Mouse (Mus musculus) heart, postnatal 0 days (tissue): ENCODE results near the gene Limch1. TPM values are rescaled to one million over a fixed set of nuclear protein-coding genes. Genes with fewer than 3 reads are reported as not detected.

Experiments
- ATAC-seq: fragments of 200-750 bp; cut with Nextera tagmentation; 2 replicates; pipeline ENCODE4 v1.8.0; 2017; ENCODE audit warnings: low read depth, moderate number of reproducible peaks, moderate library complexity; ENCODE audit not compliant: insufficient read depth
- DNase-seq: peaks from one replicate; pipeline ENCODE4 v3.0.0-alpha.2; 2016; ENCODE audit warnings: low spot score
- H3K27ac ChIP-seq: fragments of 300-500 bp; sonication (generic); 2 replicates; pipeline ENCODE4 v1.5.1; 2014; ENCODE audit warnings: low read depth, mild to moderate bottlenecking
- H3K27me3 ChIP-seq: fragments of 300-500 bp; sonication (generic); 2 replicates; pipeline ENCODE4 v1.6.1; 2014; ENCODE audit warnings: low read length, mixed read lengths; ENCODE audit not compliant: control insufficient read depth, insufficient read depth
- H3K36me3 ChIP-seq: fragments of 300-500 bp; sonication (generic); replicated peaks from 2 replicates; pipeline ENCODE4 v1.6.1; 2014; ENCODE audit warnings: low read length, mixed read lengths; ENCODE audit not compliant: control insufficient read depth, insufficient read depth
- H3K4me1 ChIP-seq: fragments of 300-500 bp; sonication (generic); 2 replicates; pipeline ENCODE4 v1.6.1; 2014; ENCODE audit warnings: antibody characterized with exemption; ENCODE audit not compliant: control insufficient read depth, insufficient read depth
- H3K4me2 ChIP-seq: fragments of 300-500 bp; sonication (generic); 2 replicates; pipeline ENCODE4 v1.6.1; 2014; ENCODE audit warnings: low read depth, mild to moderate bottlenecking, low read length, moderate library complexity
- H3K4me3 ChIP-seq: fragments of 300-500 bp; sonication (generic); 2 replicates; pipeline ENCODE4 v1.5.1; 2014; ENCODE audit warnings: low read depth, low read length
- H3K9ac ChIP-seq: fragments of 300-500 bp; sonication (generic); replicated peaks from 2 replicates; pipeline ENCODE4 v1.6.1; 2014; ENCODE audit warnings: low read depth, low read length, mixed read lengths
- H3K9me3 ChIP-seq: fragments of 300-500 bp; sonication (generic); replicated peaks from 2 replicates; pipeline ENCODE4 v1.6.1; 2016; ENCODE audit warnings: low read length; ENCODE audit not compliant: control insufficient read depth
- CTCF ChIP-seq: IDR thresholded peaks from 2 replicates; pipeline ENCODE4 v1.5.1; 2016; ENCODE audit warnings: antibody characterized with exemption, control low read depth, low read depth
- EP300 ChIP-seq: IDR thresholded peaks from 2 replicates; pipeline ENCODE4 v1.6.1; 2016; ENCODE audit warnings: antibody characterized with exemption, low read depth
- WGBS: fragments of 180-500 bp; shearing (Covaris S2); extraction: QIAGEN DNeasy Blood & Tissue Kit; methylation state at CpG from one replicate; pipeline ENCODE4 v1.1.7; 2014; 5-methylcytosine and 5-hydroxymethylcytosine counted together
- polyA plus RNA-seq: library from polyadenylated mRNA; unstranded; fragments of >200 nt; fragmentation: Nextera tagmentation; extraction: Ambion mirVana; gene quantifications from 2 replicates; pipeline ENCODE4 v1.2.1, GENCODE M21; 2015
- total RNA-seq: library from RNA; depleted of rRNA; stranded (reverse); fragments of >200 nt; gene quantifications from 2 replicates; pipeline ENCODE4 v1.2.3, GENCODE M21; 2014; ENCODE audit warnings: low replicate concordance

Limch1 gene
- total and polyA plus RNA-seq, 2 experiments from 2014 or later, result 21.1 to 30.0 TPM

GRCm38 (mm10) chr5:66959968-66960367 lies 214.3 kb downstream of the Limch1 start:
- no peak overlapping the region for H3K4me3 ChIP-seq
- no peak overlapping the region for H3K27ac ChIP-seq
- H3K9ac ChIP-seq, result no peak overlapping the region
- no peak overlapping the region for H3K4me2 ChIP-seq
- TF ChIP-seq EP300, result no peak
- no peak for TF ChIP-seq CTCF
- no peaks in the 10 kb centered on the region for H3K27me3 ChIP-seq
- WGBS, result 80% methylated on average over 8 of the region's 8 CpGs
- no peaks in the 10 kb centered on the region for H3K4me1 ChIP-seq
- ATAC-seq (no peak), DNase-seq (no peak)
- no peaks in the 10 kb centered on the region for H3K9me3 ChIP-seq
- no peaks in the 10 kb centered on the region for H3K36me3 ChIP-seq

DNA sequence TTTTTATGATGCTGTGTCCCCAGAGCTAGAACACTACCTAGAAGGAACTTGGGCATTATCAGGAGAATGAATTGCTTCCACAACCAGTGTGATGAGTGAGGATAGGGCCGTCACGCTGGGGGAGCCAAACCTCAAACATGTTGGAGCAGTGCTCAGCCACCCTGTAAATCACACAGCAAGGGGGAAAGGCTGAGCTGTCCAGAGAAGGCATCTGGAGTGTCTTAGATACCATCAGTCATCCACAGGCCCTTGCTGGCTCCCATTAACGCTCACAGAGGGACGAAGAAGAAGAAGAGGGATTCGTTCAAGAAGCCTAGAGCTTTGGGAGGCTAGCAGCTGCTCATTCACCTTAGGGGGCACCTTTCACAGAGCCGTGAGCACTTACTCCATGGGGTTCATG lies 219.8 kb downstream of the Limch1 start:
- H3K4me2 ChIP-seq, result no peak overlapping the region

GRCm38 (mm10) chr5:66967147-66967546 lies 221.5 kb downstream of the Limch1 start:
- WGBS, result 73% methylated on average over 2 of the region's 2 CpGs
- no peaks in the 10 kb centered on the region for H3K27me3 ChIP-seq

More for the DNA sequence above, 219.8 kb downstream of the Limch1 start:
- 45% methylated on average over 6 of the region's 6 CpGs for WGBS
- H3K9me3 ChIP-seq, result no peaks in the 10 kb centered on the region
- no peak overlapping the region for H3K9ac ChIP-seq
- peaks cover 9% of the 10 kb centered on the region for H3K4me1 ChIP-seq
- ATAC-seq, result no peak
- H3K36me3 ChIP-seq, result no peaks in the 10 kb centered on the region
- no peak for DNase-seq
- TF ChIP-seq EP300 (no peak), CTCF (no peak)
- H3K4me3 ChIP-seq, result no peak overlapping the region
- H3K27me3 ChIP-seq, result no peaks in the 10 kb centered on the region
- H3K27ac ChIP-seq, result no peak overlapping the region

GRCm38 (mm10) chr5:66967646-66968045 lies 222.0 kb downstream of the Limch1 start:
- WGBS, result 54% methylated on average over 4 of the region's 4 CpGs
- Histone ChIP-seq H3K4me2 (peak overlapping the region; percentile 58), H3K4me3 (peak overlapping the region; percentile 25), H3K27me3 (no peaks in the 10 kb centered on the region), H3K36me3 (no peaks in the 10 kb centered on the region), H3K4me1 (peaks cover 9% of the 10 kb centered on the region), H3K27ac (peak overlapping the region; percentile 44; the same call in 1 of the 2 replicates), H3K9ac (peak overlapping the region; percentile 28; the same call in 1 of the 2 replicates), H3K9me3 (no peaks in the 10 kb centered on the region)
- TF ChIP-seq EP300 (no peak), CTCF (no peak)
- ATAC-seq (no peak), DNase-seq (no peak)

More at GRCm38 (mm10) chr5:66967147-66967546, 221.5 kb downstream of the Limch1 start:
- no peaks in the 10 kb centered on the region for H3K9me3 ChIP-seq
- no peak overlapping the region for H3K4me3 ChIP-seq
- peaks cover 9% of the 10 kb centered on the region for H3K4me1 ChIP-seq
- H3K4me2 ChIP-seq, result no peak overlapping the region
- H3K9ac ChIP-seq, result no peak overlapping the region
- no peaks in the 10 kb centered on the region for H3K36me3 ChIP-seq
- H3K27ac ChIP-seq, result no peak overlapping the region
- ATAC-seq (no peak), DNase-seq (no peak)
- TF ChIP-seq CTCF (no peak), EP300 (no peak)

- peak overlapping the region; percentile 28; the same call in 1 of the 2 replicates for H3K9ac ChIP-seq
- DNase-seq (peak; percentile 69), ATAC-seq (peak; percentile 68)
- peak overlapping the region; percentile 44; the same call in 1 of the 2 replicates for H3K27ac ChIP-seq
- 12% methylated on average over 23 of the region's 23 CpGs for WGBS
- no peaks in the 10 kb centered on the region for H3K27me3 ChIP-seq
- no peaks in the 10 kb centered on the region for H3K9me3 ChIP-seq
- peaks cover 9% of the 10 kb centered on the region for H3K4me1 ChIP-seq
- H3K4me2 ChIP-seq, result peak overlapping the region; percentile 58
- TF ChIP-seq EP300 (no peak), CTCF (no peak)
- H3K36me3 ChIP-seq, result no peaks in the 10 kb centered on the region
- peak overlapping the region; percentile 25 for H3K4me3 ChIP-seq
Observed at GRCm38 (mm10) chr5:66968059-66968833, 222.6 kb downstream of the Limch1 start.
